Mouse (Mus musculus): Measurements from ENCODE around the gene Med1. TPM values are rescaled to one million over a fixed set of nuclear protein-coding genes. Genes with fewer than 3 reads are reported as not detected.
A peak's percentile ranks its signal among the peaks of the same experiment; 100 is the strongest.
"Not testable (repeated sequence)": the region's sequence is repeated elsewhere in the genome, so short reads cannot be mapped to it uniquely, and the experiment has no call there.

Gene Med1
- 29.0 and 30.8 TPM in 2 replicates for polyA plus RNA-seq (2012; rRNA removed)

DNA sequence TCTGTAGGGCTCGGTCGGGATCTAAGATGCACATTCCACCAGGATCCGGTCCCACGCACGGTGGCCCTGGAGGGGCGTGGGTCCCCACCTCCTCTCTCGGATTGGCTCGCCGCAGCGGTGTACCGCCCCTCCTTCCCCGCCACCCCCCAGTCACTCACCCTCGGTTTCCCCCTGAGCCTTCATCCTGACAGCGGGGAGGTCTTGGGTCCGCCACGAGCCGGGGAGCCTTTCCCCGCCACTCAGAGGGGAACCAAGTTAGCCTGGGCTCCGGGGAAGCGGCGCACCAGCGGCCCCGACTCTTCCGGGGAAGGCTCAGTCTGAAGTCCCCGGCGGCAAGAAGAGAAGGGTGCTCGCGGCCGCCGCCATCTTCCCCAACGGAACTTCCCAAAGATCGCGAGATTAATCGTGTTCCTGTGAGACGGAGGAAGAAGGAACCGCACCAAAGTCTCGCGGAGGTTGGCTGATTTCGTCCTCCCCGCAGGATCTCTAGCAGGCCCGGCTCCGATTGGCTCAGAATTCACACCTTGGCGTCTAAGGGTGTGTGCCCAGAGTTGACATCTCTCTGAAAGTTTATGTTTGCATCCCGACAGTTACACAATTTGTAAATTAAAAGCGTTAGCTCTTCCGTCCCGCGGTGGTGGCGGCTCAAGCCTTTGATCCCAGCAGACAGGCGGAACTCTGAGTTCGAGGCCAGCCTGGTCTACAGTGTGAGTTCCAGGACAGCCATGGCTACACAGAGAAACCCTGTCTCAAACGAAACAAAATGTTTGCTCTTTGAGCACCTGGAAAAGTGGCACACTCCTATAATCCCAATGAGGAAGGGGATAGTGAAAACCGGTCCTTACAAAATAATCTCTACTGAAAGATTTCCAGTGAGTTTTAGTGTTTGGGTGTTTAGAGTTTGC, at the start of gene Med1:
Gene Med1, minus strand, starts transcription at position 393 of the 905 bp plus-strand sequence.
- TF ChIP-seq CTCF (IDR thresholded peaks at IDR 0.05; ENCODE audit: borderline replicate concordance, control insufficient read depth, extremely low read depth, insufficient read depth, low read length, poor library complexity) = peak; percentile 16; the same call in 1 of the 2 replicates
- TF ChIP-seq POLR2A (IDR thresholded peaks at IDR 0.05; ENCODE audit: control insufficient read depth, extremely low read depth, insufficient read depth, low read length, poor library complexity) = no peak; the same call in 1 of the 2 replicates
- no peaks in the 10 kb centered on the region for H3K27me3 ChIP-seq (ENCODE audit: control insufficient read depth, insufficient read depth, low read length)
- peaks cover 9% of the 10 kb centered on the region for H3K4me1 ChIP-seq (replicated peaks; ENCODE audit: control insufficient read depth, insufficient read depth, low read length)
- under 1% methylated on average over 52 of the region's 53 CpGs for whole genome bisulfite sequencing
- peak within 1 kb of the TSS; percentile 81 for H3K27ac ChIP-seq (ENCODE audit: control insufficient read depth, insufficient read depth, low read length)
- peak; percentile 92 for DNase-seq
- peak within 1 kb of the TSS; percentile 68 for H3K4me3 ChIP-seq (ENCODE audit: control insufficient read depth, insufficient read depth, low read length)
- peaks cover 6% of the 10 kb centered on the region for H3K36me3 ChIP-seq (ENCODE audit: control insufficient read depth, insufficient read depth, low read length)

DNA sequence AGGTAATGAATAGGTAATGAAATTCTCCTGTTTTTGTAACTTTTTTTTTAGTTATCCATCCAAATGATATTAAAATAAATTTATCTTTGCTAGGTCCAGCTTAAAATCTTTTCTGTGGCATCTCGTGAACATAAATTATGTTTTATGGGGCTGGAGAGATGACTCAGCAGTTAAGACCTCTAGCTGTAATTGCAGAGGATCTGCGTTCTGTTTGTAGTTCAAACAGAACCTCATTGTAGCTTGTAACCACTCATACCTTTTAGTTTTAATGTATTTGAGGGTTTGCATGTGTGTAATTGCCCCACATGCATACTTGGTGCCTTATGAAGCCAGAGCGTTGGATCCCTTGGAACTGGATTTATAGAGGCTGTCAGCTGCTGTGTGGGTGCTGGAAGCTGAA, 45.9 kb upstream of the Med1 start:
- no peak for TF ChIP-seq CTCF (IDR thresholded peaks at IDR 0.05; ENCODE audit: borderline replicate concordance, control insufficient read depth, extremely low read depth, insufficient read depth, low read length, poor library complexity)
- TF ChIP-seq POLR2A (IDR thresholded peaks at IDR 0.05; ENCODE audit: control insufficient read depth, extremely low read depth, insufficient read depth, low read length, poor library complexity) = no peak
- Histone ChIP-seq H3K36me3 (ENCODE audit: control insufficient read depth, insufficient read depth, low read length) (peaks cover 86% of the 10 kb centered on the region), H3K27me3 (ENCODE audit: control insufficient read depth, insufficient read depth, low read length) (no peaks in the 10 kb centered on the region), H3K27ac (ENCODE audit: control insufficient read depth, insufficient read depth, low read length) (no peak overlapping the region), H3K4me3 (ENCODE audit: control insufficient read depth, insufficient read depth, low read length) (no peak overlapping the region), H3K4me1 (replicated peaks; ENCODE audit: control insufficient read depth, insufficient read depth, low read length) (no peaks in the 10 kb centered on the region)
- WGBS = 94% methylated on average over 3 of the region's 3 CpGs
- no peak for DNase-seq

GRCm38 (mm10) chr11:98238416-98238815, 45.3 kb upstream of the Med1 start:
- Histone ChIP-seq H3K4me1 (replicated peaks; ENCODE audit: control insufficient read depth, insufficient read depth, low read length) (no peaks in the 10 kb centered on the region), H3K36me3 (ENCODE audit: control insufficient read depth, insufficient read depth, low read length) (peaks cover 85% of the 10 kb centered on the region), H3K27me3 (ENCODE audit: control insufficient read depth, insufficient read depth, low read length) (no peaks in the 10 kb centered on the region), H3K27ac (ENCODE audit: control insufficient read depth, insufficient read depth, low read length) (no peak overlapping the region), H3K4me3 (ENCODE audit: control insufficient read depth, insufficient read depth, low read length) (no peak overlapping the region)
- 93% methylated on average over 3 of the region's 3 CpGs for WGBS
- TF ChIP-seq CTCF (IDR thresholded peaks at IDR 0.05; ENCODE audit: borderline replicate concordance, control insufficient read depth, extremely low read depth, insufficient read depth, low read length, poor library complexity) (no peak), POLR2A (IDR thresholded peaks at IDR 0.05; ENCODE audit: control insufficient read depth, extremely low read depth, insufficient read depth, low read length, poor library complexity) (no peak)
- no peak for DNase-seq

DNA sequence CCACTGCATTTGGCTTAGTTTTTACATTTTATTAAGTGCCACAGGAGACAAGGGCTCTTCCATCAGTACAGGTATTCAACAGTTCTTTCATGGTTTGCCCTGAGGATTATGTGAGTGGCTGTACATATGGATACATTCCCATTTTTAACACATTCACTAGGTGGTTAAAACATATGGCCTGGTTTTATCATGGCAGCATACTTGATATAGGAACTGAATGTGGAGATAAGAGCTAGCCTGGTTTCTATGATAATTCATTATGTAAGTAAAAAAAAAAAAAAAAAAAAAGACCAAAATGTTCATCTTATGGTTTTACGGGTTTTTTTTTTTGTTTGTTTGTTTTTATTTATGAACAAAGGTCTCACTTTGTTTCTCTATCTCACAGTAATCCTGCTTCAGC, 33.3 kb upstream of the Med1 start:
- H3K27me3 ChIP-seq (ENCODE audit: control insufficient read depth, insufficient read depth, low read length) = no peaks in the 10 kb centered on the region
- DNase-seq = no peak
- no peak overlapping the region for H3K27ac ChIP-seq (ENCODE audit: control insufficient read depth, insufficient read depth, low read length)
- TF ChIP-seq CTCF (IDR thresholded peaks at IDR 0.05; ENCODE audit: borderline replicate concordance, control insufficient read depth, extremely low read depth, insufficient read depth, low read length, poor library complexity) (no peak), POLR2A (IDR thresholded peaks at IDR 0.05; ENCODE audit: control insufficient read depth, extremely low read depth, insufficient read depth, low read length, poor library complexity) (no peak)
- H3K4me3 ChIP-seq (ENCODE audit: control insufficient read depth, insufficient read depth, low read length) = no peak overlapping the region
- 90% methylated on average over 1 of the region's 1 CpGs for WGBS
- H3K4me1 ChIP-seq (replicated peaks; ENCODE audit: control insufficient read depth, insufficient read depth, low read length) = no peaks in the 10 kb centered on the region
- H3K36me3 ChIP-seq (ENCODE audit: control insufficient read depth, insufficient read depth, low read length) = peaks cover 81% of the 10 kb centered on the region

- no peak overlapping the region for H3K4me3 ChIP-seq (ENCODE audit: control insufficient read depth, insufficient read depth, low read length)
- no peaks in the 10 kb centered on the region for H3K4me1 ChIP-seq (replicated peaks; ENCODE audit: control insufficient read depth, insufficient read depth, low read length)
- peaks cover 75% of the 10 kb centered on the region for H3K36me3 ChIP-seq (ENCODE audit: control insufficient read depth, insufficient read depth, low read length)
- no peak overlapping the region for H3K27ac ChIP-seq (ENCODE audit: control insufficient read depth, insufficient read depth, low read length)
- H3K27me3 ChIP-seq (ENCODE audit: control insufficient read depth, insufficient read depth, low read length) = no peaks in the 10 kb centered on the region
- 93% methylated on average over 1 of the region's 1 CpGs for WGBS
- DNase-seq = no peak
- TF ChIP-seq POLR2A (IDR thresholded peaks at IDR 0.05; ENCODE audit: control insufficient read depth, extremely low read depth, insufficient read depth, low read length, poor library complexity) (no peak), CTCF (IDR thresholded peaks at IDR 0.05; ENCODE audit: borderline replicate concordance, control insufficient read depth, extremely low read depth, insufficient read depth, low read length, poor library complexity) (no peak)
Observed at GRCm38 (mm10) chr11:98213311-98213710, 20.2 kb upstream of the Med1 start.

DNA sequence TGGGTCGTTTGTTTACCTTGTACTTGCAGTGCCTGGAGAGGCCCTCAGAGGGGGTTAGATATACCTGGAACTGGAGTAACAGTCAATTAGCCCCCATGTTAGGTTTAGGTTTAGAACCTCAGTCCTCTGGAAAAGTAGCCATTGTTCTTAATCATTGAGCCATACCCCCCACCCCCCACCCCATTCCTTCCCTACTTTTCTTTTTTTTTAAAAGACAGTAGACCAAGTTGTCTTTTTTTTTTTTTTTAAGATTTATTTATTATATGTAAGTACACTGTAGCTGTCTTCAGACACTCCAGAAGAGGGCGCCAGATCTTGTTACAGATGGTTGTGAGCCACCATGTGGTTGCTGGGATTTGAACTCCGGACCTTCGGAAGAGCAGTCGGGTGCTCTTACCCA, 16.6 kb upstream of the Med1 start:
- H3K4me3 ChIP-seq (ENCODE audit: control insufficient read depth, insufficient read depth, low read length); H3K4me1 ChIP-seq (replicated peaks; ENCODE audit: control insufficient read depth, insufficient read depth, low read length); DNase-seq; H3K27me3 ChIP-seq (ENCODE audit: control insufficient read depth, insufficient read depth, low read length); H3K27ac ChIP-seq (ENCODE audit: control insufficient read depth, insufficient read depth, low read length): not testable (repeated sequence)
- WGBS = 81% methylated on average over 5 of the region's 5 CpGs
- H3K36me3 ChIP-seq (ENCODE audit: control insufficient read depth, insufficient read depth, low read length) = peaks cover 53% of the 10 kb centered on the region

DNA sequence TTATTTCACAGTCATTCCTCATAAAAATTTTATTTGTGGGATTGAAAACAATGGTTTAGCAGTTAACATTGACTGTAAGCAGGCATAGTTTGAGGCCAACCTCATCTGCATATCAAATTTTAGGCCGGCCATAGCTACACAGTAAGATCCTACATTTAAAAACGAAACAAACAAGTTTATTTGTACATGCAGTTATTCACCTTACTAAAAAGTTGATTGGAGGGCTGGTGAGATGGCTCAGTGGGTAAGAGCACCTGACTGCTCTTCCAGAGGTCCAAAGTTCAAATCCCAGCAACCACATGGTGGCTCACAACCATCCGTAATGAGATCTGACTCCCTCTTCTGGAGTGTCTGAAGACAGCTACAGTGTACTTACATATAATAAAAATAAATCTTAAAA, 13.2 kb upstream of the Med1 start:
- H3K27ac ChIP-seq (ENCODE audit: control insufficient read depth, insufficient read depth, low read length); H3K4me3 ChIP-seq (ENCODE audit: control insufficient read depth, insufficient read depth, low read length); DNase-seq; H3K4me1 ChIP-seq (replicated peaks; ENCODE audit: control insufficient read depth, insufficient read depth, low read length); H3K27me3 ChIP-seq (ENCODE audit: control insufficient read depth, insufficient read depth, low read length): not testable (repeated sequence)
- peaks cover 27% of the 10 kb centered on the region for H3K36me3 ChIP-seq (ENCODE audit: control insufficient read depth, insufficient read depth, low read length)
- 78% methylated on average over 3 of the region's 3 CpGs for WGBS
